Mouse (Mus musculus): Measurements from ENCODE around the gene Gm15319. TPM values are rescaled to one million over a fixed set of nuclear protein-coding genes. Genes with fewer than 3 reads are reported as not detected.
A peak's percentile ranks its signal among the peaks of the same experiment; 100 is the strongest.
"Not testable (repeated sequence)": the region's sequence is repeated elsewhere in the genome, so short reads cannot be mapped to it uniquely, and the experiment has no call there.

The Gm15319 gene
- total RNA-seq, 2 experiments from 2014 or later: 0.17 to 0.48 TPM

DNA sequence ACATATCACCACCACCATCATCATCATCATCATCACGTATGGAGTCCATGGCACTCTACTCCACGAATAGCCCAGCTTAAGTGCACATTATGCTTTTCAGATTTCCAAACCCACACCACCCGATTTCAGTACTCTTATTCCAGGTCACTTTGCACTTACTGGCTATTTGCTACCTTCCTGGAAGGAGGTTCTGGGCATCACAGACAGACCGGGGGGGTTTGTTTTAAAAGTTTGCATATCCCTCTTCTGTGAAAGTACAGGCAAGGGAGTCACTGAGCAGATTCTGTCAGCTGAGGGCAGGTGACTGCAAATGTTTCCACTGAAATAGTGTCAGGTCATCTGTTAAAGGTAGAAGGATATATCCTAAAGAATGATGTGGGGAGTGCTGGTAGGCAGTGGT, 63.0 kb downstream of the Gm15319 start:
- DNase-seq; intact Hi-C loops (cut with DNase I): not testable (repeated sequence)

DNA sequence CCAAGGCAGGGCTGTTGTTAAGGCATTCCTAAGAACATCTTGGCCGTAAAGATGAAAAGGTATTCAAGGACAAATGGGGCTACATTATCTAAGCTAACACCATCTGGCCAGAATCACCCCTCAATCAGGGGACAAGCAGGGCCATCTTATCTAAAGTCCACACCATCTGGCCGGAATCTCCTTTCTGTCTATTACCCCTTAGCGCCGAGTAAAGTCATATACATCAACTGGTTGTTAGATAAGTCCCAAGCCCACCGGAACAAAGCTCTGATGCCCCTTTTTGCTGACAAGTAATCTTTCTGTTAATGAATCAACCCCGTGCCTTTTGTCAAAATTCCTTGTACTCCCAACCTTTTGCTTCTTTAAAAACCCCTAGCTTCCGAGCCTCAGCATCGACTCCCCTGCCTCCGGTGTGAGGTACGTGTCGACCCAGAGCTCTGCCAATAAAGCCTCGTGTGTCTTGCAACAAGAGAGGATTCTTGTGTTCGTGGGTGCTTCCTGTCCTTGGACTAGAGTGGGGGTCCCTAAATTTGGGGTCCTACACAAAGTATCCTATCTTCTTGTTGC, 65.0 kb downstream of the Gm15319 start:
- intact Hi-C loops (cut with DNase I): not testable (repeated sequence)
- DNase-seq: peak in 1 of 2 experiments; percentile 51

DNA sequence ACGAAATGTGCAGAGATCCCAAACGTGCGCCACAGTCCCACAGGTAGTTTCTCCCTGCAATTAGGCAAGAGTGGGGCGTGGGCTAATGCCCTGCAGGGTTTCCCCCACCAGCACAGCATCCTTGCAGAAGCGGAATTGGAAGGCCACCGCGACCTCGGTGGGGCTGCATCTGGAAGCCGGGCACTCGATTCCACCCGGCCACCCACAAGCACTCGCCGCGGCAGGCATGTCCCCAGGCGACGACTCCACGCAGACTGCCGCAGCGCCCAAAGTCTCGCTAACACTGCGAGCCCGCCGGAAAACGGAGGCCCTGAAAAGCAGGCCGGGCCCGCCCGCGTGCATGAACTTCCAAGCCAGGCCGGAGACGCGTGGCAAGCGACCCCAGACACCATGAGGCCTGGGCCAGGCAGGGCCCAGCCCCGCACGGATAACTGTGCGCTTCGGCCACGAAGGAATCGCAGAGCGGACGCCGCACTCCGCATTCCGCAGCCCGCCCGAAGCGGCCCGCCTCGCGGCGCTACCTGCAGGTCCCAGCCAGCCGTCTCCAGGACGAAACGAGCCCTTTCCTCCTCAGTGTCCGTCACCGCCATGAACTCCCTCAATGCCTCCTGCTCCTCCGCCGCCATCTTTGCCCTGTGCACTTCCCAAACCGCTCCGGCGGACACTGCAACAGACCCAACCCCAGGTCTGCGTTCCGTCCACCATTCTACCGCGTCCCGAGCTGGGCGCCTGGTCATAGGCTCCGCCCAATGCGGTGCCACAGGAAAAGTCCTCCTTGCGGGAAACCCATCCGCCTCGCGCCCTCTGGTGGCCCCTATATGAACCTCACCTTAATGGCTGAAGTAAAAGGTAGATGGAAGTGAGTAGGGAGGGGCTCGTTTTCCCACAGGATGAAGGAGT, 66.0 kb downstream of the Gm15319 start:
- intact Hi-C loops (cut with DNase I): not testable (repeated sequence)

DNA sequence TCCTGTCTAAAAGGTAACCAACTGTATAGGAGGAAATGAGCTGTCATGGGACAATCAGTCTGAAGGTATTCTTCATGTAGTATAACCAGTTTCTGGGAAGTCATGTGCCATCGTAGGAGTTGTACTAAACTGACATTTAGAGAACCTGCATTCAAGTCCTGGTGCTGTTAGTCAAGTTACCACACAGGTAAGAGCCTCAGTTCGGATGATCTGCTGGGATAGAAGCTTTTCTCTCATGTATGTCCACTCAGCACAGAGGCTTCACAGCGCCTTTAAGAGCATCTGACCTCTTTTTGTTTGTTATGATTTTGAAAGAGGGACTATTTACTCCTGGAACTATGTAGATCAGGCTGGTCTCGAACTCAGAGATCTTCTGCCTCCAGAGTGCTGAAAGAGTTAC, 67.1 kb downstream of the Gm15319 start:
- DNase-seq; intact Hi-C loops (cut with DNase I): not testable (repeated sequence)

More for the DNA sequence above, 66.0 kb downstream of the Gm15319 start:
- peak; percentile 63 to 69 for DNase-seq

DNA sequence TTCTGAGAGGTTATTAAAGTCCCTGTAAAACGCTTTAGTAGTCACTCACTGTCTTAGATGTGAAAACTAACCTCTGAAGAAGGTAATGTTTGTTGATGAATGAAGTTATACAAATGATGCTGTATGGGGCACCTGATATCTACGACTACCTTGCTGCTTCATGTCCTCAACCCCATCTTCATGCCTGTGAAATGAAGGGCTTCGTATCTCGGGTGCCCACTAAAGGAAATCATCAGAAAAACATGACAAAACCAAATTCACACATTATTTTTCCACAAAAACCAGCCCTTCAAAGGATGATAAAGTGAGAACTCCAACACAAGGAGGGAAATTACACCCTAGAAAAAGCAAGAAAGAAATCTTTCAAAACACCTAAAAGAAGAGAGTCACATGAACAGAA, 68.2 kb downstream of the Gm15319 start:
- DNase-seq; intact Hi-C loops (cut with DNase I): not testable (repeated sequence)

DNA sequence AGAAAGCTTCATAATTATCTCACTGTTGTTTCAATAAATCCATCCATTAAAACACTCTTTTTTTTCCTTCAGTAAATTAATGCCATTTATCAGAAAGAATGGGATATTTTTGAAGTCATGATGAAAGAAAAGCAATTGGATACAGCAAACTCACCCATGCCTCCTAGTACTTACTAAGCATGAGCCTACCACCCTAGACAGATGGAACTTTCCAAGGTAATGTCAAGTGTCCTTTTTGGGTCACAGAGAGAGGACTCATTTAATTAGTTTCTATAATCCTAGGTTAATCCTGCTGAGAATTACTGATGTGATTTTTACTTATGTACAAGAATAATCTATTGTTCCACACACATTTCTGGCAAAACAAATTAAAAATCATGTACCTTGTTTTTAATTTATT, 69.0 kb downstream of the Gm15319 start:
- DNase-seq; intact Hi-C loops (cut with DNase I): not testable (repeated sequence)

DNA sequence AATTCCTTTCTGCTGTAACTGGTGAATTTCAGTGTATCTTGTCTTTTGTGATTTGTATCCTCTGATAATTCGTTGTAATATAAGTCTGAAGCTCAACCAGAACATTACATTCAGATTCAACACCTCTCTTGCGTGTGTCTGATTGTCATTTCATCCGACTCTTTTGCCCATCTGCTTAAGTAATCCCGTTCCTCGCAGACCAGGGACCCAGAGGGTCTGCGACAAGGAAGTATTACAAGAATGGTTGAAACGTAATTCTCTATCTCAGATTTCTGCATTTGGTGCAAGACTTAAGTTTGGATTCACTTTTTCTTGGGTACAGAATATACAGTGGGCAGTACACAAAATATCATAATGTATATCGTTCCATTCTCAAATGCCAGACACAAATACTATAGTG, 73.0 kb downstream of the Gm15319 start:
- DNase-seq; intact Hi-C loops (cut with DNase I): not testable (repeated sequence)

DNA sequence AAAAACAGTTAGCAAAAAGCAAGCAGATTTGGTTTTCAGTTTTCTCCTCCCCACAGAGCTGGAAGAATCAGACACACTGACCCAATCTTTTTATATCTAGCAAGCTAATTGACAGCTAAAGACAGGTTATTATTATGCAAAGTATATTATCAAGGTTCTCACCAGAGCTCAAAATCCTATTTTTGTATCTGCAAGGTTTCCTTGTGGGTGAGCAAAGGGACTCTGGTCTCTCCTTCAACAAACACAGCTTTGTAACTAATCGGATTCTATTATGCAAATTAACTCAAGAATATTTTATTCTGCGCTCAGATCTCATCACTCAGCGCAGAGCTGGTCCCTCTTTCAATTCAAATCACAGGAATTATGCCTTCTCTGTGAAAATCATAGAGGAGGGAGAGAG, 74.1 kb downstream of the Gm15319 start:
- DNase-seq; intact Hi-C loops (cut with DNase I): not testable (repeated sequence)

DNA sequence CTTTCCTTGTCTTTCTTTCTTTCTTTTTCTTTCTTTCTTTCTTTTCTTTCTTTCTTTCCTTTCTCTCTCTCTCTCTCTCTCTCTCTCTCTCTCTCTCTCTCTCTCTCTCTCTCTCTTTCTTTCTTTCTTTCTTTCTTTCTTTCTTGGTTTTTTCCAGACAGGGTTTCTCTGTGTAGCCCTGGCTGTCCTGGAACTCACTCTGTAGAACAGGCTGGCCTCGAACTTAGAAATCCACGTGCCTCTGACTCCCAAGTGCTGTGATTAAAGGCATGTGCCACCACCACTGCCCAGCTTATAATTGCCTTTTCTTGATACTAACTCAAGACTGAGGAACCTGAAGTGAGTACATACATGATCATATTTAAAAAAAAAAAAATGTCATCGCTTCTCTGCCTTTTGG, 75.3 kb downstream of the Gm15319 start:
- intact Hi-C loops (cut with DNase I); DNase-seq: not testable (repeated sequence)

Data from gastrocnemius, postnatal 36 days (tissue).